Mouse (Mus musculus) kidney, postnatal 36 days (tissue): ENCODE data around the gene Rbm33.

ENCODE experiments used
- DNase-seq, 2 experiments: peaks; one replicate each; pipeline ENCODE4 v3.0.0; 2021 to 2022; ENCODE audit warnings: mixed read lengths in 2 of 2

Gene Rbm33

GRCm38 (mm10) chr5:28464361-28465098 is 147.6 kb downstream of the Rbm33 start:
- peak; percentile 19 to 59 for DNase-seq

DNA sequence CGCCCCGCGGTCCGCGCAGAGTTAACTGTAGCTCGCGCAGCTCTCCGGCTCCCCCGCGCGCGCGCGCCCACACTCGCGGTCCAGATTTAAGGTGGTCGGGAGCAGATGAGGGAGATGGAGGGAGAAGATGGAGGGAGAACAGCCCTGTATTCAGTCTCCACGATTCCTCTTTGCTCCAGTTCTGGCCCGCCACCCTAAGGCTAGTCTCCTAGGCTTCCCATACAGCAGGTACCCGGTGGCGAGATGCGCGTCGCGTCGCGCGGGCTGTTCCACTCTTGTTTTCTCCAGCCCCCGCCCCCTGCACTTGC is 148.1 kb downstream of the Rbm33 start:
- DNase-seq = peak; percentile 28 to 52

- peak; percentile 47 to 55 for DNase-seq
Measured at GRCm38 (mm10) chr5:28465526-28465925, 148.6 kb downstream of the Rbm33 start.

DNA sequence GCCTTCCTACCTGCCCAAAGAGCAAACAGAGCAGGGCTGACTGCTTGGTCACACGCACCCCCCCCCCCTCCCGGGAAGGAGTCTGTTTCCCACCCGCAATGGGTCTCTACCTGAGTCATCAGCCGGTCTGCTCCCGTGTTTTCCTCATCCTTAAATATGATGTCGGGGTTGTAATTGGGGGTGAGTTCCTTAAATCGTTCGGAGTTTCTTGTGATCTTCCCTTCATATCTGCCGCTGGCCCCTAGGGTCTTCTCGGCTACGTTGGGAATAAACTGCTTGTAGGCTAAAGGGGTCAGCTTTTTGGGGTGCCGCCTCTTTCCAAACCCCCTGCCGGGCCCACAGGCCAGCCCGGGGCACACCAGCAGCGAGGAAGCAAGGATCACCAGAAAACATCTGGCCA is 149.4 kb downstream of the Rbm33 start:
- DNase-seq = no peak

- DNase-seq = peak in 1 of 2 experiments; percentile 15
Measured at GRCm38 (mm10) chr5:28466760-28467306, 149.9 kb downstream of the Rbm33 start, which contains the start of gene Shh. Shh (minus strand) TSS chr5:28467256.
